Mouse (Mus musculus) urinary bladder, postnatal 4 days (tissue): ENCODE data around the gene Gm21788.
"Not testable (repeated sequence)": the region's sequence is repeated elsewhere in the genome, so short reads cannot be mapped to it uniquely, and the experiment has no call there.

Source experiments
- DNase-seq, 2 experiments: peaks; one replicate each; pipeline ENCODE4 v3.0.0; 2021 to 2022; ENCODE audit warnings: low spot score in 2 of 2

Gene Gm21788

GRCm38 (mm10) chrY:7404710-7405109 lies at the start of gene Gm21788:
Gene Gm21788 (plus strand): TSS chrY:7405010.
- DNase-seq: not testable (repeated sequence)
